Mouse (Mus musculus): Measurements from ENCODE around the gene Dnaaf1. TPM values are rescaled to one million over a fixed set of nuclear protein-coding genes. Genes with fewer than 3 reads are reported as not detected.

The Dnaaf1 gene
- polyA plus RNA-seq, 2 experiments from 2014 or later: not detected

- ATAC-seq: no peak
Observed at GRCm38 (mm10) chr8:119624916-119625315, 49.9 kb downstream of the Dnaaf1 start.

- no peak for ATAC-seq
Observed at GRCm38 (mm10) chr8:119625788-119626187, 50.8 kb downstream of the Dnaaf1 start.

- no peak for ATAC-seq
Observed at GRCm38 (mm10) chr8:119627199-119627598, 52.2 kb downstream of the Dnaaf1 start.

GRCm38 (mm10) chr8:119627613-119628359 lies 52.8 kb downstream of the Dnaaf1 start:
- no peak for ATAC-seq

- ATAC-seq: no peak
Observed at GRCm38 (mm10) chr8:119630841-119631240, 55.8 kb downstream of the Dnaaf1 start.

GRCm38 (mm10) chr8:119632246-119632645 lies 57.2 kb downstream of the Dnaaf1 start:
- ATAC-seq: no peak

GRCm38 (mm10) chr8:119632909-119633308 lies 57.9 kb downstream of the Dnaaf1 start:
- ATAC-seq: no peak

GRCm38 (mm10) chr8:119634616-119635336 lies 59.7 kb downstream of the Dnaaf1 start:
- ATAC-seq: no peak

GRCm38 (mm10) chr8:119635378-119635777 lies 60.3 kb downstream of the Dnaaf1 start, which contains the start of gene Kcng4:
Kcng4 (minus strand) TSS chr8:119635680.
- ATAC-seq: no peak

- ATAC-seq: no peak
Observed at GRCm38 (mm10) chr8:119635958-119636357, 60.9 kb downstream of the Dnaaf1 start.

- no peak for ATAC-seq
Observed at GRCm38 (mm10) chr8:119636766-119637165, 61.7 kb downstream of the Dnaaf1 start.

- no peak for ATAC-seq
Observed at GRCm38 (mm10) chr8:119637381-119637780, 62.3 kb downstream of the Dnaaf1 start.

- no peak for ATAC-seq
Observed at GRCm38 (mm10) chr8:119638261-119638660, 63.2 kb downstream of the Dnaaf1 start.

GRCm38 (mm10) chr8:119639798-119640197 lies 64.8 kb downstream of the Dnaaf1 start:
- no peak for ATAC-seq

- ATAC-seq: no peak
Observed at GRCm38 (mm10) chr8:119641058-119641457, 66.0 kb downstream of the Dnaaf1 start.

GRCm38 (mm10) chr8:119642960-119643359 lies 67.9 kb downstream of the Dnaaf1 start:
- ATAC-seq: no peak

GRCm38 (mm10) chr8:119644429-119644960 lies 69.5 kb downstream of the Dnaaf1 start:
- ATAC-seq: no peak

- no peak for ATAC-seq
Observed at GRCm38 (mm10) chr8:119644981-119645597, 70.1 kb downstream of the Dnaaf1 start.

GRCm38 (mm10) chr8:119646197-119646596 lies 71.2 kb downstream of the Dnaaf1 start:
- ATAC-seq: no peak

GRCm38 (mm10) chr8:119646846-119647245 lies 71.8 kb downstream of the Dnaaf1 start:
- ATAC-seq: no peak

Measured in activated CD4-positive, CD25-positive, alpha-beta regulatory T cell, adult 4 months (primary cell).